Mouse (Mus musculus): ENCODE measurements around the gene Spata1.

Spata1 gene

GRCm38 (mm10) chr3:146419534-146419933 lies 80.0 kb downstream of the Spata1 start:
- no peak for DNase-seq (ENCODE audit: low spot score)

GRCm38 (mm10) chr3:146418901-146419300 lies 80.7 kb downstream of the Spata1 start:
- no peak for DNase-seq (ENCODE audit: low spot score)

GRCm38 (mm10) chr3:146417873-146418272 lies 81.7 kb downstream of the Spata1 start:
- DNase-seq (ENCODE audit: low spot score): no peak

GRCm38 (mm10) chr3:146414555-146414954 lies 85.0 kb downstream of the Spata1 start:
- DNase-seq (ENCODE audit: low spot score): no peak

GRCm38 (mm10) chr3:146413992-146414391 lies 85.6 kb downstream of the Spata1 start:
- DNase-seq (ENCODE audit: low spot score): no peak

- no peak for DNase-seq (ENCODE audit: low spot score)
Measured at GRCm38 (mm10) chr3:146413016-146413415, 86.5 kb downstream of the Spata1 start.

GRCm38 (mm10) chr3:146412480-146412879 lies 87.1 kb downstream of the Spata1 start:
- DNase-seq (ENCODE audit: low spot score): no peak

GRCm38 (mm10) chr3:146412008-146412407 lies 87.5 kb downstream of the Spata1 start:
- DNase-seq (ENCODE audit: low spot score): no peak

GRCm38 (mm10) chr3:146410114-146410513 lies 89.4 kb downstream of the Spata1 start:
- no peak for DNase-seq (ENCODE audit: low spot score)
